Mouse (Mus musculus): ENCODE data around the gene Slx1b.
"Not testable (repeated sequence)": the region's sequence is repeated elsewhere in the genome, so short reads cannot be mapped to it uniquely, and the experiment has no call there.

Slx1b gene

GRCm38 (mm10) chr7:126702861-126703756 lies 7.5 kb upstream of the Slx1b start:
- no peak for DNase-seq (ENCODE audit: low spot score)

GRCm38 (mm10) chr7:126702358-126702757 lies 6.8 kb upstream of the Slx1b start:
- no peak for DNase-seq (ENCODE audit: low spot score)

DNA sequence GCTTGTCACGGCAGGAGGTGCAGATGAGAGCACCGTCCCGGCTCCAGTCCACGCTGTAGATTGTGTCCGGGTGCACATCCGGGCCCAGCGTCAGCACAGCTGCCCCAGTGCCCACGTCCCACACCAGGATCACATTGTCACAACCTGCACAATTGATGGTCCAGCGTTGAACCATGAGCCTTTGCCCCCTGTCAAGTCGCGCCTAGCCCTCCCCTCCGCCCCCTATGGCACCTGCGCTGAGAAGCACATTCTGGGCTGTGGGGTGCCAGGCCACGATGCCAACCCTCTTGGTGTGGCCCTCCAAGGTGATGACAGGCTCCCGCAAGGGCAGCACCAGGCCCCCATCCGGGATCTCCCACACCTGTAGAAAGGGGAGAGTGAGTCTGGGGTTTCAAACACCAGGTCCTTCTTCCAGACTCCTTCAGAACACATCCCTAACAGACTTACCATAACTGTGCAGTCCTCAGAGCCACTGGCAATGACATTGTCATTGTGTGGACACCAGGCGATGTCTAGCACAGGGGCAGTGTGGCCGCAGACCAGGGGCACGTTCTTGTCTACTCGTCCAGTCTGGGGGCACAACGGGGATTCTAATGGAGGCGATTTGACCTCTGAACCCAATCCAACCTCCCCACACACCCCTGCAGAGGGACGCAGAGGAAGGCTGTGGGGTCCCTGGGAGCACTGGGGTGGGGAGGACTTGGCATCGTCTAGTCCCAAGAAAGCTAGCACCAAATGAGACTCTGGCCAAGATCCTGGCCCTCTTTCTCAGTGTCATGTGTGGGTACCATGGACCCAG lies 6.2 kb upstream of the Slx1b start:
- no peak for DNase-seq (ENCODE audit: low spot score)

DNA sequence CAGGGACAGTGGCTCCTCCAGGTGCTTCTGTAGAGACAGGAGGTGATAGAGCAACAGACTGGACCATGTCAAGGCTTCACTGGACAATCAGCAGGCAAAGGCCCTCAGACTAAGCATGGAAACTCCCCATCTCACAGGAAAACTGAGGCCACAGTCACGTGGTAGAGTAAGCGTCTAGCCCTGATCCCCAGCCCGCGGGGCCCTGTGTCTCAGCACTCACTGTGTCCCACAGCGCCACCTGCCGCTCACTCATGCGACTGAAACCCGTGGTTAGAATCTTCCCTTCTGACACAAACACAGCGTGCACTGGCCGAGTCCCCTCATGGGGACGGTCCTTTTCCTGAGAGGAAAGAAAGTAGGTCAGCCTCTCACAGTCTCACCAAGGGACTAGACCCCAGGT lies 5.5 kb upstream of the Slx1b start:
- peak; percentile 76 for DNase-seq (ENCODE audit: low spot score)

DNA sequence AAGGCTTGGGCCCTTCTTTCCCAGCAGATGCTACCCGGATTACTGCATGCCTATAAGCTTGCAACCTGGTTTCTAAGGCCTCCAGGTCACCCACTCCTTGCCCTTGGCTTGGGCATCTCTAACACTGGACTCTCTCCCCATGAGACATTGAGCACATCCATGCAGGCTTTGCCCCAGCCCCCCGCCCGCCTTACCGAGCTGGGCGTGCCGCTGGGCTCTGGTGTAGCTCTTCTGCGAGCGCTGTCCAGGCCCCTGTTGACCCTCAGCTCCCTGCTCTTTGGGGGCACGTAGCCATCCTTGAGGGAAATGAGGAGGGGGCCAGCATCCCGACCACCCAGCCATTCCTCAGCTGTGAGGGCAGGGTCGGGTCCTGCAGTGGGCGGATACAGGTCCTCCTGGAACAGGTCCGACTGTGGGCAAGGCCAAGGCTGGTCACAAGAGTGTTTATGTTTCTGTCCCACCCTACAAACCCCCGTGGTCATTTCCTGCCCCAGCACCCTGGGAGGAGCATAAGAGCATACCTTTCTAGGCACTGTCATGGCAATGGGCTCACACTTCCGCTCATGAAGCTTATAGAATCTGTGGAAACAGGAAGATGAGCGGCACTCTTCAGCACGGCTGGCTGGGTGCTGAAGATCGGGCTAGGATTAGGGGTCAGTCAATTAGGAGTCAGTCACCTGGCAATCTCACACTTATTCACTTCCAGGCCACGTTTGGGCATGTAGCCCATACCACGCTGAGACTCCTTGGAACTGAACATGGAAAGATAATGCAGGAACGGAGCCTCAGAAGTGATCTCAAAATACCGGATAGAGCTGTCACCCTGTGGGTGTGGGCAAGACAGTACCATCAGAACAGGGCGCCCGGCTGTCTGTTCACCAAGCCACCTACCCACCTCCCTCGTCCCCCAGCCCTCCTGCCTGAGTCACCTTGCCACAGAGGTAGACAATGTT lies 4.8 kb upstream of the Slx1b start:
- DNase-seq (ENCODE audit: low spot score): no peak

DNA sequence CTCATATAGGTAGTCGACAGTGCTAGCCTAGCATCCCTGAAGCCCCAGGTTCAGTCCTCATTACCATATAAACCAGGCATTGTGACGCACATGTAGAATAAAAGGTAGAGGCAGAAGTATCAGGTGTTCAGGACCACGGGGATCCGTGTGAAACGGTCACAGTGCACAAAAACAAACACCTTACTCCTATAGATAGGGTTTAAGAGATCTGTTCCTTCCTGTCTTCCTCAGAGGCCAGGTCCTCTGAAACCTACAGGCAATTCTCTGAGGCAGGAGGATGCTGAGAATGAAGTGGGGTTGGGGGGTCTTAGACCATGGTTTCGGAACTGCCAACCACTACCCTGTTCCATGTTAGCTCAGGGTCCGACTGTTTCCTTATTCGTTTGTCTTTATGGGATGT lies 2.3 kb upstream of the Slx1b start:
- DNase-seq (ENCODE audit: low spot score): no peak

- DNase-seq (ENCODE audit: low spot score): no peak
Observed at GRCm38 (mm10) chr7:126696886-126697285, 1.3 kb upstream of the Slx1b start.

- no peak for DNase-seq (ENCODE audit: low spot score)
Observed at GRCm38 (mm10) chr7:126696303-126696702, 719 bp upstream of the Slx1b start.

GRCm38 (mm10) chr7:126695210-126695611 lies 373 bp downstream of the Slx1b start, which contains the start of gene Bola2:
TSS of gene Bola2 (plus strand) at chr7:126695401.
- peak; percentile 69 for DNase-seq (ENCODE audit: low spot score)

GRCm38 (mm10) chr7:126694441-126695051 lies 1.0 kb downstream of the Slx1b start:
- DNase-seq (ENCODE audit: low spot score): peak; percentile 51

GRCm38 (mm10) chr7:126693781-126694180 lies 1.8 kb downstream of the Slx1b start:
- DNase-seq (ENCODE audit: low spot score): no peak

DNA sequence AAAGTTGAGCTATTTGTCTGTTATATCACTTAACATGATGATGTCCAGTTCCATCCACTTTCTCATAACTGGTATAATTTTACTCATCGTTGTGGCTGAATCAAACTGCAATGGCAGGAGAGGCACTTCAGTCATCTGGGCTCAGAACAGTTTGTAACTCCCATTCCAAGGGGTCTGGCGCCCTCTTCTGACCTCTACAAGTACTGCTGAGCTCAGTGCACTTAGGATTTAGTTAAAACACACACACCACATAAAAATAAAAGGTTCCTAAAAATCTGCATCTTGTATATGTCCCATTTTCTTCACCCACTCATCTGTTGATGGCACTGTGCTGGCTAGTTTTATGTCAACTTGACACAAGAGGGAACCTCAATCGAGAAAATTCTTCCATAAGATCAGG lies 2.3 kb downstream of the Slx1b start:
- peak; percentile 72 for DNase-seq (ENCODE audit: low spot score)

DNA sequence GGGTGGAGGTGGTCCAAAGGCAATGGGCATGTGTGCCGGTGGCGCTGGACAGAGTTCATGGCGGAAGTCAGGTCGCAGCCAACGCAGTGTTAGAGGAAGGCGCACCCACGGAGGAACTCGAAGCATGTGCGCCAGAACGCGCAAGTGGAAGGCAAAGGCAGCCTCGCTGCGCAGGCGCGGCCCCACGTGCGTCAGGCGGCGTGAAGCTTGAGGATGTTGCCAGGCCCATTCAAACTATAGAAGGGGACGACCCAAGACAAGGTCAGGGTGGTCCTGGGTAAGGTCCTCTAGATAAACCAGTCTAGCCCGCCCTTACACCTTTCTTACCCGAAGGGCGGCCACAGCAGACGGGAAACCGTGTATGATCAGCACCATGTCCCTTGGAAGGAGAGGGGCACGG lies 3.2 kb downstream of the Slx1b start:
- no peak for DNase-seq (ENCODE audit: low spot score)

DNA sequence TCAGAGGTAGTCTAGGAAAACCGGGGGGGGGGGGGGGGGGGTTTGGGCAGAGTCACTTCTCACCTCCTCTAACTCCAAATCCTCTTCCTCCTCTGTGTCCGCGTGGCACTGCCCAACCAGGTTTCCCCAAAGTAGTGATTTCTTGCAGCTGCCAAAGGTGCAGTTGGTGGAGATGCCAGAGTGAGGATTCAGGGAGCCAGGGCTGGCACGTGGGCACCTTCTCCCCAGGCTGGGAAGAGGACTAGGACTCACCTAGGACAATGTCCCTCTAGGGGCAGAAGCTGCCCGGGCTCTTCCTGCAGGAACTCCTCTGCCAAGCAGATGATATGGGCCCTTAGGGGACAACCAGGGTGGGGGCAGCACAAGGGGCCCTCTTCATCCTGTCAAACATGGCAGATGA lies 3.9 kb downstream of the Slx1b start:
- DNase-seq (ENCODE audit: low spot score): no peak

DNA sequence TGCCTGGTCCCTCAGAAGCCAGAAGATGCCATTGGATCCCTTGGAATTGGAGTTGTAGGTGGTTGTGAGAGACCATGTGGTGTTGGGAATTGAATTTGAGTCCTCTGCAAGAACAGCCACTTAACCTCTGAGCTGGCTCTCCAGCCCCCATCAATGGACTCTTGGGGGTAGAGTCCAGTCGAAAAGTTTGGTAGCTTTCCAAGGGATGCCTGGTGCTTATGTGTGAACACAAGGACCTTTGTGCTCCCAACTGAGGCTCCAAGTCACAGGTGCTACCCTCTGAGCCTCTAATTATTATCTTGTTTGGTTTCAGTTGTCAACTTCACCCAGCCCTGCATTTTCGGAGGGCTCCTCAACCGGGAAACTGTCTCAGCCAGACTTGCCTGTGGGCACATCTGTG lies 4.8 kb downstream of the Slx1b start:
- DNase-seq (ENCODE audit: low spot score): no peak

DNA sequence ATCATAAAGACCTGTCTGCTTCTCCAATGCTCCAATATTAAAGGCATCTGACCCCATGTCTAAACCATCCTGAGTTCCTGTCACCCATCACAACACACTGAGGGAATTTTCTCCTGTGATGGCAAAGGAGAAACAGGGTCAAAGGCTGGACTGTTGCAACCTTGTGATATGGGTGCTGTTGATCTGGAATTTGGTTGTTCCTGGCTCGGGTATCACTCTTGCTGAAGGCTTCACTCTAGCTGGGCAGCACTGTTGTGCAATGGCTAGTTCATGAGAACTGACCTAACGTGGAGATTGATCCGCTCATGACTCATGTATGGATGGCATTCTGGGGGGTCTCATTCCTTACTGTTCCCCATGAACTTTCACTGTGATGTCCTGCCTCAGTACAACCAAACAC lies 6.6 kb downstream of the Slx1b start:
- DNase-seq (ENCODE audit: low spot score): no peak

- DNase-seq (ENCODE audit: low spot score): not testable (repeated sequence)
Observed at GRCm38 (mm10) chr7:126688156-126688555, 7.4 kb downstream of the Slx1b start.

DNA sequence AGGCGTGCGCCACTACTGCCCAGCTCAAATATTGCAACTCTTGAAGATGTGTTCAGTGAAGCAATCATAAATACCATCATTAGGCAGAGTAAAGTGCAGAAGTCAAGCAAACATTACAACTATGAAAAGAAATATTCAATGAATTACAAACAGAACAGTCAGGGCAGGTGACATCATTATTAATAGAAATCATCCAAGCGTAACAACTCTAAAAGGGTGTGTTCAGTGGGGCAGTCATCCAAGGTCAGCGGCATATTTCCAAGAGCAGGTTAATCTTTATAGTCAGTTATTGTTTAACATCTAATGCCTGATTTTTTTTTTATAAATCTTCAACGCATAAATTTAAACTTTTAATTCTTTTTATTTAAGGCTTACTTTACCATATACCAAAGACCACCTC lies 14.4 kb downstream of the Slx1b start:
- DNase-seq (ENCODE audit: low spot score): no peak

DNA sequence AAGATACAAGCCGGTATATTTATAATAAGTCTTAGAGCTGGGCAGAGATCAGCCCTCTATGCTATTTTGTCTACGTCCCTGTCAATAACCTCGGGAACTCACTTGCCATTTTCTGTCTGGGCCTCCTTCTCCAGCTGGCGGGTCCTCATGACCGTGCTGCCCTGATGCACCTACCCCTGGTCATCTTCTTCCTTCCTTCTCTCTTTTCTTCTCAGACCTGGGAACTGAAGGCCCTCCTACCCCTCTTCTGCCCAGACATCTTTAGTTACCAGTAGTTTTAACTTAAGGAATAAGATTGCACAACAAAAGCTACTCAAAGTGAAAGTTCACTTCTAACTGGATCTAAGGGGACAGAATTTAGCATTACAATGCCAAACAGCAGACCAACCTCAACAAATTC lies 15.9 kb downstream of the Slx1b start:
- DNase-seq (ENCODE audit: low spot score): no peak

- DNase-seq (ENCODE audit: low spot score): no peak
Observed at GRCm38 (mm10) chr7:126678545-126679341, 16.8 kb downstream of the Slx1b start.
